Mouse (Mus musculus): Measurements from ENCODE around the gene AL731706.1.

AL731706.1 gene

GRCm38 (mm10) chr2:136835882-136836281 lies 55.3 kb downstream of the AL731706.1 start:
- no peak for DNase-seq (ENCODE audit: low spot score)

GRCm38 (mm10) chr2:136834715-136835075 lies 56.5 kb downstream of the AL731706.1 start:
- DNase-seq (ENCODE audit: low spot score) = no peak

- DNase-seq (ENCODE audit: low spot score) = no peak
These were observed 57.0 kb downstream of the AL731706.1 start for GRCm38 (mm10) chr2:136833976-136834714.

GRCm38 (mm10) chr2:136832936-136833335 lies 58.3 kb downstream of the AL731706.1 start:
- no peak for DNase-seq (ENCODE audit: low spot score)

Measured in layer of hippocampus, adult 11-12 months (tissue).